Mouse (Mus musculus) 3134 (cell line): ENCODE results near the gene Exoc2.

Experiments
- DNase-seq: peaks from one replicate; pipeline ENCODE4 v3.0.0-alpha.2; 2011; ENCODE audit warnings: low spot score; ENCODE audit not compliant: insufficient read length; ENCODE audit errors: extremely low read depth

The Exoc2 gene

DNA sequence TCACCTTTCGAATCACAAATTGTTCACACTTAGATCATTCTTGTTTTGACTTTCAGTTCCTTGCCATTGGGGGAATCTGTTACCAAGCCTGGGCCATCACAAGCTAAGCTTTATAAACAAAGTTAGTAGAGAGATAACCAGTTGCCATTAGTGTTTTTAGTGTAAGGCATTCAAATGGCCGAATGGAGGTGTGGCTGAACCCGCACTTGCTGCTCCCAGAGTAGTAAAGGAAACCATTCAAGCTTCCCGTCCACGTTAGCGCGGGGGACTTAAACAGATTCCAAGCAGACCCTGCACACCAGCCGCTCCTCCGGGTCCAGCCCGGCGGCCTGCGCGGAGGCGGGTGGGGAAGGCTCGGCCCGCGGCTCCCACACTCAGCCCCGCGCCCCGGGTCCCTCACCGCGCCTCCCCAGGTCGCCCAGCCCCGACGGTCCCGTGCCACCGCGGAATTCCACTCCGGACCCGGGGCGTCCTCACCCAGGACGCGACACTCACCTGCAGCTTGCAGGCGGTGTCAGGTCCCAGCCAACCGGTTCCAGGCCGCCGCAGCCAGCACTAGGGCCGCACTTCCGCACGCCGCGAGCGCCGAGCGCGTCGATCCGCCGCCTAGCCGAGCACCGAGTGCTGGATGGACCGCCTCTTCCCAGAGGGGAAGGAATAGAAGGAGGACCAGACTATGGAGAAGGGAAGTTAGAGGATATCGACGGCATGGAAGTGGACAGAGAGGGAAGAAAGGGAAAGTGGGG, at the start of gene Exoc2, which contains the start of gene Gm5447:
Exoc2 (minus strand) TSS at position 593 of the 746 bp plus-strand sequence.
Gm5447 (plus strand) TSS at position 704 of the 746 bp plus-strand sequence.
- peak; percentile 88 for DNase-seq

DNA sequence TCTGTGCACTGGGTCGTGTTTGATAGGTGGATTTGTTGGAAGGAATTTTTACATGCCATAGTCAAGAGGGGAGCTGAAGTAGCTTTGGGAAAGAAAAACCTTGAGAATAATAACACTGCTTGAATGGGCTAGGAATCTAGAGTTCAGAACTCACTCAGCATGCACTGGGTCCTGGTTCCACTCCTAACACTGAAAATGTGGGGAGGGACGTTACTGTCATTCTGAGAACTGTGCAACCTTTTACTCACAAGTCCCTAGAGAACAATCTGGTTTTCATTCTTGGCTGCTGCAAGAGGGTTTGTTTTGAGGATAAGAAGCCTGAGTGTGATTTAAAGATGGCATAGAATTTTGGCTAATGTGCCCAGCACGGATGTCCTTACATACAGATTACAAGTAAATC, 49.8 kb upstream of the Exoc2 start:
- no peak for DNase-seq

DNA sequence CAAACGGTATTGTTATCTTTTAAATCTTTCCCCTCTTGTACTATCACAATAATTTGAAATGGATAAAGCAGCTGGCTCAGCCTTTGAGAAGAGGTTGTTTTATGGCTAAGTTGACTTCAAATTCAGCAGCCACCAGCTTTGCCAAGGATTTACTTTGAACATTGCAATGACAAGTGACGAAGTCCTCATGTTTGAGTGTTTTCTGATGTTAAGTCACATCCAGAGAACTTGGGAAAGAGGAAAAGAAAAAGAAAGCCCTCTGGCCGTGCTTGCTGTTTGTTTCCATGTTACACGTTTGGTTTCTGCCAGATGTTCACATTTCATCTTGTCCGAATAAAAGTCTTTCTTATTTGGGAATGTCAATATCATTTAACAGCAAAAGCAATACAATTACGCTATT, 48.0 kb upstream of the Exoc2 start:
- no peak for DNase-seq

DNA sequence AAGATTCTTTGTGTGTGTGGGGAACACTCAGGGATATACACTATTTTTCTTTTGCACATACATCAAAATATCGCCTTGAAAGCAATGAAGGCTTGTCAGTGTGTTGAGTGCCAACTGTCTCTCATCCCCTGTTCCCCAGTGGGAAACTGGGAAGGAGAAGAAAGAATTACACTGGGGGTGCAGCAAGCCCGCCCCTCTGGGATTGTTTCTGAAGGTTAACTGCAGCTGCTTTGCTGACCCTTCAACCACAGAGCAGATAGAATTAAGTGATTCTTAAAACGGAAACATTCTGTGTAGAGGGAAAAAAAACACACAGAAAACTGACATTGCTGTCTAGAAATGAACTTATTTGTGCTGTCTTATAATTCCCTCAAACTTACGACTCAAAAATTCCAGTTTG, 47.6 kb upstream of the Exoc2 start:
- DNase-seq, result no peak

DNA sequence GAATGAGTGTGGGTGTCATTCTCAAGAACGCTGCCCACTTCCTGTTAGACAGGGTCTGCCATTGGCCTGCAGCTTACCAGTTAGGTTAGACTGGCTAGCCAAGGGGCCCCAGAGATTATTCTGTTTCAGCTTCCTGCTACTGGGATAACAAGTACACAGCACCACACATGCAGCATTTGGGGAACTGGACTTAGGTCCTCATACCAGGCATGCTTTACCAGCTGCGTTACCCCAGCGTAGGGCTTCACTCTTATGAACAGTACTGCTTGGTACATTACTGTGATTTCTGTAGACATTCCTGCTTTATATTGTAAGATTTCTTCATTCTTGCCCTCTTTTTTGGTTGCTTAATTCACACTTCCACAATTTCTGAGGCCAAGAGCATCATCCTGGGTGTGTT, 43.7 kb upstream of the Exoc2 start:
- no peak for DNase-seq

DNA sequence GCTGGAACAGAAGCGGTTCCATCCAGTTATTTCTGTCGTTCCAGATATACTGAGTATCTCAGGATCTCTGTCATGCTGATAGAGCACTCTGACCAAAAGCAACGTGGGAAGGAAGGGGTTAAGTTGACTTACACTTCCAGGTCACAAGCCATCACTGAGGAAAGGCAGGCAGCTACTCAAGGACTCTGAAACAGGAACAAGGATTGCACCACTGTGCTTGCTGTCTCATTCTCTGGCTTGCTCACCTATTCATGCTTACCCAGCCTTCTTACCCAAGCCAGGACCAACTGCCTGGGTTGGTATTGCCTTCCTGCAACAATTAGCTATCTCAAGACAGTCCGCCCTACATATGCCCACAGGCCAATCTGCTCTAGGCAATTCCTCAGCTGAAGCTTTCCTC, 31.1 kb upstream of the Exoc2 start:
- no peak for DNase-seq

DNA sequence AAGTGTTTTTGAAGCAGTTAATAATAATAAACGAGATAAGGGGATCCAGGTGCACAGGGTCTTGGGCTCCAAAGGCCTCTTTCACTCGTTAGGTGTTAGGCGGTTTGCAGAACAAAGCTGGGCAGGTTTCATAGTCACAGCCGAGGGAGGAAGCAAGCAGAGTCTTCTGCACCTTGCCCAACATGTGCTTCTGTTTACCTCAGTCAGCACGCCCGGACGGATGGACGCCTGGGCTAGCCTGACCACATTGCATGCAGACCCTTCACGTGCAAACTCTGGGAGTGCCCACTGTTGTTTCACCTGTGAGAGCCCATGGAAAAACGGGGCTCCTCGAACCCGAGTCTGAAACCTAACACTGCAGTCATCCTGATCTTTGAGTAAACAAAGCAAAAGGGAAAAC, 30.6 kb upstream of the Exoc2 start:
- DNase-seq, result no peak

DNA sequence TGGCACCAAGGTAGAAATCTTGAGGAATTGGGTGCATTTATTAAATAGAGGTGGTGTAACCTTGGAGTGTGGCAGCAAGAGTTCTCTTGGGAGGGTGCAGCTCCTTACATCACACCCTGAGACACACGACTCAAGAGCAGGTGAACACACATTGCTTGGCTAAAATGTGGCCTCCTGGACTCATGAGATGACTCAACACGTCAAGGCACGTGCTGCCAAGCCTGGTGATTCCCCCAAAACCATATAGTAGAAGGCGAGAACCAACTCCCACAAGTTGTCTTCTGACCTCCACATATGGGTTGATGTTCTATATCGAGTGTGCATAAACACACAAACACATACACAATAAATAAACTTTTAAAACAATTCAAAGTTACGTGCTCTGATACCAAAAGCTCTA, 25.9 kb upstream of the Exoc2 start:
- DNase-seq, result no peak

DNA sequence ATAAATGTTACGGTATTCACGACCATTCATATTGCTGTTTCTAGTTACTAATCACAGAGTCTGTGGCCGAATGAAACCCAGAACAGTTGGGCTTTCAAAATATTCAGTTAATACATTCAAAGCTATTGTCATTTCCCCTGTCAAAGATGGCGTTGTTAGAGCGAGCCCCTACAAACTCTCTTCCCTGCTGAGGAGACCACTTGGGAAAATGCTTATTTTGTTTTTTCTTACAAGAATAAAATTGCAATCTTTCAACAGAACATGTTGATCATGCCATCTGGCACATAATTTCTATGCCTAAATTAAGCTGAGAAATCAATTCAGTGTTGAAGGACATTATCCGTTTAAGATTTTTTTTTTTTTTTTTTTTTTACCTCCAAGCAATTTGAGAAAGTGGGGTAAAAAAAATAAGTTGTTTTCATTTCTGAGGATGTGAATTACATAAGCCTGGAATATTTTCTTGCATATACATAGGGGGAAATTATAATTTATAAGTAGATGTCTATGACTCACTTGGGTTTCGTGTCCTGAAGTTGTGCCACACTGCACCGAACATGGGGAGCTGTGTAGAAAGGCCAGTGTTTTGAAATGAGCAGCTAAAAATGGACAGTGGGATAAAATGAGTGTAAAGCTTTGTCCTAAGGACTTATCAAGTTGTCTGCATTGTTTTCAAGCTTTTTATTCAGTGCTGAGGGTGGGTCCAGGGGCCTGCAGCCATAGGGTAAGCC, 23.8 kb upstream of the Exoc2 start:
- no peak for DNase-seq

DNA sequence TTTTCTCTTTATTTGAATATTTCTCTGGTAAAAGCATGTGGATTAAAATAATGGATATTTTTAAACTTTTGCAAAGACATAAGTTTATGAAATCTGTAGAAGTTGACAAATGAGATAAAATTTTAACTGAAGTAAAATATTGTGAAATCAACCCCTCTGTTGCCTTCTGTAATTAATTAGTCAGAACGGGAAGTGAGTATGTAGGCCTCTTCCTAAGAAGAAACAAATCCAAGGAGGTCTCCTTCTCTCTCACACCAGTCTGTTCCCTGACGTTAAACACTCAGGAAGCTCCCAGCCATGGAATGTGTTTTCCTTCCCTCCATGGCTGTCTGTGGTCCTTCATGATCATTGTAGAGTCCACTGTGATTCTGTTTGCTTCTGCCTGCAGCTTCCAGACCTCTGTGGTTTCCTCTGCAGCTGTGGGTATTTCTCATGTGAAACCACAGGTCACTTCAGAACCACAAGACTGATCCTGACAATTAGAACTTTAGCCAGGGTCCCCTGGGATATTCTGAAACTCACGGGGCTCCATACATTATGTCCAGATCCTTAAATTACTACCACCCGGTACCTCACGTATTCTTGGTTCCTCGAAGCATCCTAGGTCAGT, 20.5 kb upstream of the Exoc2 start:
- no peak for DNase-seq

DNA sequence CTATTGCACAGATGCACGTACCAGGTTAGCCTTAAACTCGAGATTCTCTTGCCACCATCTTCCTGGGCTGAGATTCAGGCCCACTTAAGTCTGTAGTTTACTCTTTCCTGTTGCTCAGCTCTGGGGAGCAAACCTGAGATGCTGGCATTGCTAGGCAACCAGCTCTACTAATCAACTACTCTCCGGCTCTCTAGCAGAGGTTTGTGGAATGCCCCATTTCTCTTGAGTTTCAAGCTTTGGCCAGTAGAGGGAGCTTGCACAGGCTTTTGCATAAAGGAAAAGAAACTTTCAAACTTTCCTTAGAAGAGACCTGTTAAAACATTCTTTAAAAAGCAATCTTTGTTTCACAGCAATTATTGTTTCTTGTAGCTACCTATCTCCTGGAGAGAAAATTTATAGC, 19.9 kb upstream of the Exoc2 start:
- DNase-seq, result no peak

DNA sequence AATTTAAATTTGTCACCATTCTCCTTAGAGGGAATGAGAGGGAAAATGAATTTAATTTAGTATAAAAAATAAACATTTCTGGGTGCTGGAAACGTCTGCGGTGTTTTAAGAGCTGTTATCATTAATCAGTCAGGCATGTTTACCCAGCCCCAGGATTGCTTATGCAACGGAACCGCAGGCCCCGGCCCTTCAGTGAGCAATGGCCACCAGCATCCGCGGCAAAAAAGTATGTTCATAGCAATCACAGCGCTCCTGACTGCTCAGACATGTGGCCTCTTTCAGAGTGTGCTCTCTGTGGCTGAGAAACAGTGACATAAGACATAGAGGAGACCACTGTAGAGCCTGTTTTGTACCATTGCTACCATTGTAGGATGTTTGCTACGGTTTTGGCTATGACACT, 16.3 kb upstream of the Exoc2 start:
- no peak for DNase-seq

DNA sequence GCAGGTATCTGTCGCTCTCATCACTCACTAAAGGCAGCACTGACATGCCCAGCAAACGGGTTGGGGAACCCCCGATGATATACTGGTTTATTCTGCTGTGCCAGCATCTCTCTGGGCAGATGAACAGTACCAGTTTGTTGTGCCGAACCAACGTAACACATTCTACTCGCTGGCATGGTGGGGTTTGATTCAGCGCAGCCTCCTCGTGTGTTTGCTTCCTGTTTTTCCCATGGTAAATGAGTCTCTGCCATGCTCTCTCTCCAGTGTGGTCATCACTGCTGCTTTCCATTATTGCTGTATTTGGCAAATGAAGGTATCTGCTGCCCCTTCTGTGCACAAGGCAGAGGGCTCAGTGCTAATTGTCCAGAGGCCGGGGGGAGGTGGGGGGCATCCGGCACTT, 15.8 kb upstream of the Exoc2 start:
- DNase-seq, result no peak

DNA sequence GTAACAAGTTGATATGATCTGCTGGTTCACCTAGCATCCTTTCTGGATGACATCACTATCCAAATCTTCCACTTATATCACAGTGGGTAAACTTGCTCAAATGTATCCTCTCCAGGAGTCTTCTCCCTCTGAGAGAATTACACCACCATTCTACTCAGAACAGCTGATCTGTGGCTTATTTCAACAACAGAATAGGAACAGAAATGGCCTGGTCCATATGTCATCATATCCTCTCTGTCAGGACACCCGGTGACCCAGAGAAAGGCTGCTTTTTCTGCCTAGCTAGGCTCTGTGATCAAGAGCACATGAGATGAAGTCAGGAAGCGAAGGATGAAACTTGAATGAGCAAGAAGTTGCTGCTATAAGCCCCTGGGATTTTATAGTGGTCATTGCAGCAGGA, 13.8 kb upstream of the Exoc2 start:
- DNase-seq, result no peak

DNA sequence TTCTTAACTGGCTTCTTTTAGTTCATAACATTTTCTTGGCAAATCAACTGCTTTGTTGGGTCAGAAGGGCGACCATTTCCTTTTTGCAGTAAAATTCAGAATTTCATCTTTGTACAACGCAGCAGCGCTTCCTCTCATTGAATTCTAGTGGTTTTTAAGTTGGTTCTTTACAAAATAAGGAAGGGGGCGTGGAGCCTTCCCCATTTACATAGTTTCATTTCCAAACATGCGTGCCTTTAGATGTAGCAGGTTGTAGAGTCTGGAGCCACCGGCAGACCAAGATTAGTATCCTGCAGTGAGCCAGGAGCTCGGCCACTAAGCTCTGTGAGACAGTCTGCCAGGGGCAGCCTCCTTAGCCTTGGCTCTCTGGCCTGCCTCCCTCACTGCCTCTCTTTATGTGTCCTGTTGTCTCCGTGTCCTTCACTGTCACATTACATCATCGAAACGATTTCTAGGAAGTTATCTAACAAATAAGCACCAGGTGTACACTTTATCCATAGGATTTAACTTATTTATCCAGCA, 13.1 kb upstream of the Exoc2 start:
- DNase-seq, result no peak

DNA sequence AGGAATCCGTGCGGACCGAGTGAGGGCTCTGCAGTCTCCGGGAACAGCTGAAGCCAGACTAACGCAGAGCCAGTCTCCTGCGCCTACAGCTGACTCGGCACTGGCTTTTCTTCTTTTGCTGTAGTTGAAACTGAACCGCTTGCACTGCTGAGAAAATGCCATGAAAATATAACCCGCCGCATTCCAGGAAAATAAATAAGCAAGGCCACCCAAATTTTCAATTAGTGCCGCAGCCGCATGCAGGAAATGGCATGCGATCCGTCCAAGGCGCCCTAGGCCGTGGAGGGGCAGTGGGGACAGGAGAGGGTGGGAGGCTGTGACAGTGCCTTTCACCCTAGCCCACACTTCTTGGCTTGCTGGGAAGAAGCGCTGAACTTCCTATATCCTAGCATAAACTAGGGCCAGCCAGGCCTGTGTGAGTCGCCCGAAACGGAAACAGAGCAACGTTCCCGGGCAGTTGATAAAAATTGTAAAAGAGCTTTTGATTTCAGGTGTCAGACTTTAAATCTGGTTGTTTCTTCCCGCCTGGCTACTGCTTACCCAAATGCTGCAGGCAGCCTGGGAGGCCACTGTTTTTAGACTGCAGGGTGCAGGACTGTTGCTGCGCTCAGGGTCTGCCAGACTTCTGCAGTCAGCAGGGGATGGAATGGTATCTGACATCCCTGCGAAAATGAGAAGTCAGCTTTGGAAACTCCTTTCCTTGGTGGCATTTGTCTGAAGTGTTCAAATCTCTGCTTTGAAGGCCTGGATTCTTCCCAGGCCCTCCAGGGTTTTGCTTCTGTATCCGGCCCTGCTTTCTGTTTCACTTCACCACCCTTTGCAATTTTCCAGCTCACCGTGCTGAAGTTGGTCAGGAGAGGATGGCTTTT, 11.9 kb upstream of the Exoc2 start:
- DNase-seq, result no peak

DNA sequence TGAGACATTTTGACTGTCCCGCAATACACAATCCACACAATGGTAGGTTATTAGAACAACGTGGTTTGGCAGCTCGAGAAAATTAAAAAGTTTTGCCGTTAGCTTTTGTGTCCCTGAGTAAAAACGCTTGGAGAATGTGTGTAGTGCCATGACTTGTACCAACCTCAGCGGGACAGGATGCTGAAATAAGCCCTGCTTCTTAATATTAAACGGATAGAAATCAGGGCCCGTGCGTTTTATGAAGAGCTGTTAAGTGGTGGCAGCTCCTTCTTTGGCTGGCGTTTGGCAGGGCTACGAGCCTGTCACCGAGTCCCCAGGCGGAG, 11.3 kb upstream of the Exoc2 start:
- DNase-seq, result no peak

DNA sequence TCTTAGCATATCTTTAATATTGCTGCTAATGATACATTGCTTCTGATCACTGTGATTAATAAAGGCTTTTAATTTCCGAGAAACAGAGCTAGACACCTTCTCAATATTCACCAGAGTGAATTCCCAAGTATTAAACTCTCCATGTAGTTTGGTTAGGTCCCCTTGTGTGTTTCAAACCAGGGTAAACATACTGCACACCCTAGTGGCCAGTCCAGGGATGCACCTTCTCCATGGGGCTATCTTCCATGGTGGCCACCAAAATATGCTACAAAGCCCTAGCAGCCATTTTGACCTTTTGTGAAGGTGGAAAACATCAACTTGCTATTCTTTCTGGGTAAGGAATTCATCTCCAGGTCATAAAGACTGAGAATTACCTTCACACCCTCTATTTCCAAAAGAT, 7.8 kb upstream of the Exoc2 start:
- no peak for DNase-seq

DNA sequence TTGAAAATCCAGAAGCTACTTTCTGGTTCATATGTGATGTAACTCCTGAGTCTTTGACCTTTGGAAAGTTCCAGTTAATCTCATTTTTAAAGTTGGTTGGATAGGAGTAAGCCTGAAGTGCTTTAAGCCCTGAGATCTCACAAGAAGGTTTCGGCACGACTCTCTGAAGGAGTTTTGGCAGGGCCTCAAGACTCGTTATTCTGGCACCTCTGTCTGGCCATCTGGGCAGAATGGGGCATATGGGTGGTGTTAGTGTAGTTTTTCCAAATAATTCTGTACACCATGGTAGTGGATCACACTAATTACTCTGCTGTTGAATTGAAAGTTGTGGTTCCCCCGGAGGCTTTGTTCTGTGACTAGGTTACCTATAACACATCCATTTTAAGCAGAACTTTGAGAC, 4.3 kb upstream of the Exoc2 start:
- DNase-seq, result no peak

DNA sequence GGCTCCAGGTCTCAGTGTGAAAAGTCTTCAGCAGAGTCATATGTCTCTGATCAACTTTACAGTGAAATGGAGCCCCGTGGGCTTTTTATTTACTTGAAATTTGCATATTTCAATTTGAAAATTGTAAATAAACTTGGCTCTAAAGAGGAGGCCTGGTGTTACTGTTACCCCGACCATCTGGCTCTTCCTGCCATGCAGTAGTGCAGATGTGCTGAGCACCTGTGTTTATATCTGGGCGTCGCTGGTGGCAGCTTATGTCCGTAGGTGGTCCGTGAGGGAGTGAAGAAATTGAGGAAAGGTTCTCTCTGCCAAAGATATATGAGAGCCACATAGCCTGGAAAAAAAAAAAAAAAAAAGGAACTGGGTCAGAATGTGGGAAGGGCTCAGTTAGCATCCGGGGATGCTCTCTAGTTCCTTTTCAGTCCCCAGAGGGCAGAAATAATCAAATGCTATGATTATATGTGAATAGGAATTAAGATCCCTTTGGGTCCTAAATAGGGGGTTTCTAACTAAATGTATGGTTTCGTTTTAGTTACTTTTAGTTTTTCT, 2.7 kb upstream of the Exoc2 start:
- DNase-seq, result no peak

DNA sequence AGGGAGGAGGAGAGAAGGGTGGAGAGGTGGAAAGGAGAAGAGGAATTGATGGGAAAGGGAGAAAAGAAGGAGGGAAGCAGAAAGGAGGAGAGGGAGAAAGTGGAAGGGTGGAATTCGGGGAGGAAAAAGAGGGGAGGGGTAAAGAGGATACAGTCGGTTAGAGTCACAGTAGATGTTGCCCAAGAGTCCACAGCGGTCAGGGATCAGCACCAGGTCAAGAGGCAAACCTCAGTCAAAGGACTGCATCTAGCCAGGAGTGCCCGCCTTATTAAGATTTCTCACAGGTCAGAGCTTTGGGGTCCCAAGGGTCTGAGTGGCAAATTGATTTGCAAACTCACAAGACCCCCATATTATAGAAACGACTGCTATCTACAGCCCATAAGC, 346 bp upstream of the Exoc2 start:
- DNase-seq, result no peak
